Mouse (Mus musculus): ENCODE measurements around the gene Rasgrp3.

Gene Rasgrp3

GRCm38 (mm10) chr17:75506097-75506675, 70.5 kb downstream of the Rasgrp3 start:
- peak; percentile 46 to 51 for DNase-seq

- no peak for DNase-seq
Observed at GRCm38 (mm10) chr17:75506708-75507641, 71.3 kb downstream of the Rasgrp3 start.

GRCm38 (mm10) chr17:75509257-75509656, 73.6 kb downstream of the Rasgrp3 start:
- DNase-seq: no peak

- no peak for DNase-seq
Observed at GRCm38 (mm10) chr17:75516591-75516990, 80.9 kb downstream of the Rasgrp3 start.

- no peak for DNase-seq
Observed at GRCm38 (mm10) chr17:75518181-75518901, 82.6 kb downstream of the Rasgrp3 start.

GRCm38 (mm10) chr17:75519239-75519900, 83.7 kb downstream of the Rasgrp3 start:
- peak in 1 of 2 experiments; percentile 28 for DNase-seq

- no peak for DNase-seq
Observed at GRCm38 (mm10) chr17:75521236-75521842, 85.6 kb downstream of the Rasgrp3 start.

GRCm38 (mm10) chr17:75522347-75523065, 86.8 kb downstream of the Rasgrp3 start:
- peak; percentile 17 to 19 for DNase-seq

GRCm38 (mm10) chr17:75523812-75524211, 88.1 kb downstream of the Rasgrp3 start:
- DNase-seq: peak; percentile 67 to 72

GRCm38 (mm10) chr17:75526411-75526810, 90.7 kb downstream of the Rasgrp3 start:
- no peak for DNase-seq

GRCm38 (mm10) chr17:75529222-75529935, 93.7 kb downstream of the Rasgrp3 start:
- DNase-seq: no peak

- no peak for DNase-seq
Observed at GRCm38 (mm10) chr17:75532469-75532986, 96.8 kb downstream of the Rasgrp3 start.

GRCm38 (mm10) chr17:75534314-75535020, 98.8 kb downstream of the Rasgrp3 start:
- DNase-seq: no peak

- DNase-seq: no peak
Observed at GRCm38 (mm10) chr17:75535612-75536011, 99.9 kb downstream of the Rasgrp3 start.

- DNase-seq: peak; percentile 41 to 60
Observed at GRCm38 (mm10) chr17:75536396-75537049, 100.8 kb downstream of the Rasgrp3 start.

GRCm38 (mm10) chr17:75537050-75537445, 101.4 kb downstream of the Rasgrp3 start:
- no peak for DNase-seq

GRCm38 (mm10) chr17:75538431-75538830, 102.7 kb downstream of the Rasgrp3 start:
- no peak for DNase-seq

GRCm38 (mm10) chr17:75539130-75539529, 103.4 kb downstream of the Rasgrp3 start:
- no peak for DNase-seq

- DNase-seq: no peak
Observed at GRCm38 (mm10) chr17:75539841-75540240, 104.1 kb downstream of the Rasgrp3 start.
